Mouse (Mus musculus): ENCODE results near the gene Safb. TPM values are rescaled to one million over a fixed set of nuclear protein-coding genes. Genes with fewer than 3 reads are reported as not detected.

The Safb gene
- polyA plus RNA-seq, 1 experiment, result 105 TPM

- H3K27me3 ChIP-seq (ENCODE audit: control insufficient read depth, insufficient read depth, low read length), result no peaks in the 10 kb centered on the region
- no peak for DNase-seq (ENCODE audit: low read depth in 1 of 2, low spot score in 2 of 2)
- no peak for TF ChIP-seq CTCF (IDR thresholded peaks at IDR 0.05; ENCODE audit: extremely low read depth, insufficient read depth, insufficient read length, insufficient replicate concordance)
- no peak for TF ChIP-seq POLR2A (IDR thresholded peaks at IDR 0.05; ENCODE audit: low read depth, low read length)
- no peaks in the 10 kb centered on the region for H3K36me3 ChIP-seq (ENCODE audit: control insufficient read depth, insufficient read depth, low read length)
- no peak overlapping the region for H3K27ac ChIP-seq (ENCODE audit: insufficient read depth, low read length)
- 85% methylated on average over 12 of the region's 12 CpGs for WGBS
- H3K4me1 ChIP-seq (ENCODE audit: control insufficient read depth, insufficient read depth, insufficient read length), result no peaks in the 10 kb centered on the region
- H3K4me3 ChIP-seq (ENCODE audit: extremely low read depth, insufficient read depth, insufficient read length), result no peak overlapping the region
Observed at GRCm38 (mm10) chr17:56550784-56551475, 33.7 kb upstream of the Safb start.

GRCm38 (mm10) chr17:56551841-56552581 lies 32.6 kb upstream of the Safb start:
- H3K27me3 ChIP-seq (ENCODE audit: control insufficient read depth, insufficient read depth, low read length), result no peaks in the 10 kb centered on the region
- TF ChIP-seq CTCF (IDR thresholded peaks at IDR 0.05; ENCODE audit: extremely low read depth, insufficient read depth, insufficient read length, insufficient replicate concordance), result no peak
- TF ChIP-seq POLR2A (IDR thresholded peaks at IDR 0.05; ENCODE audit: low read depth, low read length), result no peak
- H3K4me3 ChIP-seq (ENCODE audit: extremely low read depth, insufficient read depth, insufficient read length), result no peak overlapping the region
- DNase-seq (ENCODE audit: low read depth in 1 of 2, low spot score in 2 of 2), result no peak
- H3K27ac ChIP-seq (ENCODE audit: insufficient read depth, low read length), result no peak overlapping the region
- H3K4me1 ChIP-seq (ENCODE audit: control insufficient read depth, insufficient read depth, insufficient read length), result no peaks in the 10 kb centered on the region
- H3K36me3 ChIP-seq (ENCODE audit: control insufficient read depth, insufficient read depth, low read length), result no peaks in the 10 kb centered on the region
- WGBS, result 90% methylated on average over 6 of the region's 6 CpGs

GRCm38 (mm10) chr17:56552781-56553363 lies 31.8 kb upstream of the Safb start:
- DNase-seq (ENCODE audit: low read depth in 1 of 2, low spot score in 2 of 2), result peak; percentile 58 to 60
- no peaks in the 10 kb centered on the region for H3K36me3 ChIP-seq (ENCODE audit: control insufficient read depth, insufficient read depth, low read length)
- H3K27ac ChIP-seq (ENCODE audit: insufficient read depth, low read length), result no peak overlapping the region
- no peaks in the 10 kb centered on the region for H3K4me1 ChIP-seq (ENCODE audit: control insufficient read depth, insufficient read depth, insufficient read length)
- H3K4me3 ChIP-seq (ENCODE audit: extremely low read depth, insufficient read depth, insufficient read length), result no peak overlapping the region
- H3K27me3 ChIP-seq (ENCODE audit: control insufficient read depth, insufficient read depth, low read length), result no peaks in the 10 kb centered on the region
- 64% methylated on average over 5 of the region's 5 CpGs for WGBS
- TF ChIP-seq POLR2A (IDR thresholded peaks at IDR 0.05; ENCODE audit: low read depth, low read length) (no peak), CTCF (IDR thresholded peaks at IDR 0.05; ENCODE audit: extremely low read depth, insufficient read depth, insufficient read length, insufficient replicate concordance) (peak; percentile 98; the same call in 1 of the 2 replicates)

- H3K27me3 ChIP-seq (ENCODE audit: control insufficient read depth, insufficient read depth, low read length), result no peaks in the 10 kb centered on the region
- no peaks in the 10 kb centered on the region for H3K36me3 ChIP-seq (ENCODE audit: control insufficient read depth, insufficient read depth, low read length)
- no peak for TF ChIP-seq POLR2A (IDR thresholded peaks at IDR 0.05; ENCODE audit: low read depth, low read length)
- TF ChIP-seq CTCF (IDR thresholded peaks at IDR 0.05; ENCODE audit: extremely low read depth, insufficient read depth, insufficient read length, insufficient replicate concordance), result no peak
- H3K27ac ChIP-seq (ENCODE audit: insufficient read depth, low read length), result no peak within 1 kb of the TSS
- no peak for DNase-seq (ENCODE audit: low read depth in 1 of 2, low spot score in 2 of 2)
- no peaks in the 10 kb centered on the region for H3K4me1 ChIP-seq (ENCODE audit: control insufficient read depth, insufficient read depth, insufficient read length)
- 91% methylated on average over 20 of the region's 20 CpGs for WGBS
- H3K4me3 ChIP-seq (ENCODE audit: extremely low read depth, insufficient read depth, insufficient read length), result no peak within 1 kb of the TSS
Observed at GRCm38 (mm10) chr17:56554122-56554551, 30.5 kb upstream of the Safb start, which contains the start of gene Gm20219. Gene Gm20219 (minus strand): TSS chr17:56554387.

GRCm38 (mm10) chr17:56558448-56558847 lies 26.2 kb upstream of the Safb start:
- WGBS, result 18% methylated on average over 3 of the region's 3 CpGs
- peak; percentile 19 to 58 for DNase-seq (ENCODE audit: low read depth in 1 of 2, low spot score in 2 of 2)
- H3K4me3 ChIP-seq (ENCODE audit: extremely low read depth, insufficient read depth, insufficient read length), result no peak overlapping the region

GRCm38 (mm10) chr17:56559386-56559785 lies 25.2 kb upstream of the Safb start:
- Histone ChIP-seq H3K36me3 (ENCODE audit: control insufficient read depth, insufficient read depth, low read length) (peaks cover 26% of the 10 kb centered on the region), H3K4me1 (ENCODE audit: control insufficient read depth, insufficient read depth, insufficient read length) (no peaks in the 10 kb centered on the region), H3K27ac (ENCODE audit: insufficient read depth, low read length) (no peak overlapping the region), H3K4me3 (ENCODE audit: extremely low read depth, insufficient read depth, insufficient read length) (no peak overlapping the region), H3K27me3 (ENCODE audit: control insufficient read depth, insufficient read depth, low read length) (no peaks in the 10 kb centered on the region)
- 66% methylated on average over 3 of the region's 3 CpGs for WGBS
- TF ChIP-seq CTCF (IDR thresholded peaks at IDR 0.05; ENCODE audit: extremely low read depth, insufficient read depth, insufficient read length, insufficient replicate concordance) (no peak), POLR2A (IDR thresholded peaks at IDR 0.05; ENCODE audit: low read depth, low read length) (no peak)
- DNase-seq (ENCODE audit: low read depth in 1 of 2, low spot score in 2 of 2), result no peak

More at GRCm38 (mm10) chr17:56558448-56558847, 26.2 kb upstream of the Safb start:
- Histone ChIP-seq H3K36me3 (ENCODE audit: control insufficient read depth, insufficient read depth, low read length) (peaks cover 20% of the 10 kb centered on the region), H3K27ac (ENCODE audit: insufficient read depth, low read length) (no peak overlapping the region), H3K4me1 (ENCODE audit: control insufficient read depth, insufficient read depth, insufficient read length) (no peaks in the 10 kb centered on the region), H3K27me3 (ENCODE audit: control insufficient read depth, insufficient read depth, low read length) (no peaks in the 10 kb centered on the region)
- no peak for TF ChIP-seq POLR2A (IDR thresholded peaks at IDR 0.05; ENCODE audit: low read depth, low read length)
- TF ChIP-seq CTCF (IDR thresholded peaks at IDR 0.05; ENCODE audit: extremely low read depth, insufficient read depth, insufficient read length, insufficient replicate concordance), result peak; percentile 77; the same call in 1 of the 2 replicates

All from spleen, adult 2 months (tissue).